12 mouse cellular contexts compared by ENCODE assay signal in the genomic region with DNA sequence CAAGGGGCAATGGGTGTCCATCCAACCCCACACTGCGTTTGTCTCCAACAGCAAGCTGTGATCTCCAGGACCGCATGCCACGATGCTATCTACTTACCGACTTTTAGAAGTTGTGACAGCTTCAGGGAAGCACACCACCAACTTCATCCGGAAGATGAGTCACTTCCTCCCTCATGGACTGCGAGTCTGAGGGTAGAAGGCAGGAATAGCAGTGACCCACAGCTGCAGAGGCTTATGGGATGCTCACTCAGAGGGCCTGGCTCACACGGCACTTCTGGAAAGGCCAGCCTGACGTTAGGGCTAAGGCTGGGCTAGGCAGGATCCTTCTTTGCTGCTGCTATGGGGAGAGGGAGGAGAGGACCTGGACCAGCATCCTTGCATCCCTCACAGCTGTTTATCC. TPM values are rescaled to one million over a fixed set of nuclear protein-coding genes. Genes with fewer than 3 reads are reported as not detected.
DNase-seq lines count a peak whose midpoint lies in the region; ATAC-seq and TF ChIP-seq lines count a peak whose summit lies in the region.
"Had no signal": no experiment of that assay in that cellular context is flagged by ENCODE, and none has a peak within 500 bp of the region (broad histone marks: within the 10 kb centered on the region; RNA-seq: fewer than 3 reads in every experiment).

TSS of gene Slco2b1 (minus strand) at position 175 of the 400 bp plus-strand sequence.

- 62% methylated on average over 8 of the region's 8 CpGs for WGBS in kidney, adult 2 months
- 76% methylated on average over 8 of the region's 8 CpGs for WGBS in kidney, embryonic 15.5 days
- 76% methylated on average over 8 of the region's 8 CpGs for WGBS in small intestine, adult 2 months

- H3K4me2 ChIP-seq in kidney, embryonic 15.5 days: no peak within 1 kb of the TSS
- H3K4me2 ChIP-seq: hindbrain, embryonic 15.5 days; limb, embryonic 15.5 days had no signal

- no peaks in the 10 kb centered on the region for H3K27me3 ChIP-seq in kidney, adult 2 months (replicated peaks; ENCODE audit: control insufficient read depth, insufficient read depth, low read length)
- H3K27me3 ChIP-seq in kidney, embryonic 15.5 days: no peaks in the 10 kb centered on the region
- no peaks in the 10 kb centered on the region for H3K27me3 ChIP-seq in small intestine, adult 2 months (ENCODE audit: control insufficient read depth, insufficient read depth, low read length)
- H3K27me3 ChIP-seq: hindbrain, embryonic 15.5 days had no signal

- no peak for TF ChIP-seq POLR2A in kidney, adult 2 months (IDR thresholded peaks at IDR 0.05; ENCODE audit: low read depth, low read length)
- TF ChIP-seq POLR2A in small intestine, adult 2 months (IDR thresholded peaks at IDR 0.05; ENCODE audit: low read depth, low read length): no peak

- no peaks in the 10 kb centered on the region for H3K36me3 ChIP-seq in kidney, adult 2 months (ENCODE audit: control insufficient read depth, insufficient read depth, low read length)
- H3K36me3 ChIP-seq in kidney, embryonic 15.5 days: no peaks in the 10 kb centered on the region
- H3K36me3 ChIP-seq in small intestine, adult 2 months (ENCODE audit: control insufficient read depth, insufficient read depth, low read length): no peaks in the 10 kb centered on the region
- H3K36me3 ChIP-seq: hindbrain, embryonic 15.5 days; limb, embryonic 15.5 days had no signal

- H3K9ac ChIP-seq in kidney, embryonic 15.5 days: no peak within 1 kb of the TSS
- H3K9ac ChIP-seq: hindbrain, embryonic 15.5 days; limb, embryonic 15.5 days had no signal

- no peaks in the 10 kb centered on the region for H3K9me3 ChIP-seq in kidney, embryonic 15.5 days (replicated peaks)
- H3K9me3 ChIP-seq: hindbrain, embryonic 15.5 days; limb, embryonic 15.5 days had no signal

- no peaks in the 10 kb centered on the region for H3K4me1 ChIP-seq in kidney, adult 2 months (ENCODE audit: control insufficient read depth, insufficient read depth, low read length)
- peaks cover 13% of the 10 kb centered on the region for H3K4me1 ChIP-seq in kidney, embryonic 15.5 days
- peaks cover 35% of the 10 kb centered on the region for H3K4me1 ChIP-seq in small intestine, adult 2 months (ENCODE audit: control insufficient read depth, insufficient read depth, insufficient read length, low read length)

- no peak within 1 kb of the TSS for H3K4me3 ChIP-seq in kidney, adult 2 months (ENCODE audit: insufficient read depth, low read depth, low read length)
- no peak within 1 kb of the TSS for H3K4me3 ChIP-seq in kidney, embryonic 15.5 days (replicated peaks)
- H3K4me3 ChIP-seq in small intestine, adult 2 months (ENCODE audit: low read depth, low read length): no peak within 1 kb of the TSS
- H3K4me3 ChIP-seq: hindbrain, embryonic 15.5 days; limb, embryonic 15.5 days had no signal

- H3K27ac ChIP-seq in kidney, adult 2 months (ENCODE audit: insufficient read depth, low read depth, low read length): peak within 1 kb of the TSS; percentile 29; the same call in 1 of the 2 replicates
- no peak within 1 kb of the TSS for H3K27ac ChIP-seq in kidney, embryonic 15.5 days
- H3K27ac ChIP-seq in small intestine, adult 2 months (ENCODE audit: insufficient read depth, low read depth, low read length): no peak within 1 kb of the TSS
- H3K27ac ChIP-seq: hindbrain, embryonic 15.5 days; limb, embryonic 15.5 days had no signal

- peak; percentile 54 for DNase-seq in kidney, adult 2 months
- DNase-seq in thymus, postnatal 0 days (ENCODE audit: low spot score): no peak
- DNase-seq in thymus, postnatal 14 days: no peak
- peak; percentile 31 to 58 for DNase-seq in kidney, postnatal 25 days
- no peak for DNase-seq in right cerebral cortex, postnatal 10 days (ENCODE audit: low spot score in 2 of 2)
- DNase-seq in gastrocnemius, adult 8-10 months (ENCODE audit: low spot score in 2 of 2): no peak
- DNase-seq: right cerebral cortex, postnatal 25 days had no signal

- ATAC-seq in kidney, embryonic 15.5 days (replicated peaks; ENCODE audit: low FRiP score): no peak
- ATAC-seq: activated CD4-positive, CD25-positive, alpha-beta regulatory T cell, adult 4 months had no signal

- no peak for TF ChIP-seq CTCF in kidney, adult 2 months (conservative IDR thresholded peaks at IDR 0.05; ENCODE audit: insufficient read depth, insufficient read length, low read depth, low read length)
- TF ChIP-seq CTCF in small intestine, adult 2 months (IDR thresholded peaks at IDR 0.05; ENCODE audit: extremely low read depth, insufficient read length, insufficient replicate concordance, low read depth, low read length): no peak

RNA-seq across cellular contexts. Expression of gene Slco2b1, which starts in this region (rescaled TPM):
- polyA plus RNA-seq in kidney, adult 2 months (2012; rRNA removed): 28.4 and 35.0 TPM in 2 replicates
- polyA plus RNA-seq in kidney, embryonic 15.5 days (2015; fragmentation: Nextera tagmentation; extraction: Ambion mirVana): 2.4 and 2.8 TPM in 2 replicates
- 11.3 and 13.9 TPM in 2 replicates for polyA plus RNA-seq in thymus, postnatal 0 days (2015; fragmentation: Nextera tagmentation; extraction: Ambion mirVana)
- polyA plus RNA-seq in small intestine, adult 2 months (2012; rRNA removed): 19.3 and 28.3 TPM in 2 replicates
- 1 to 10 TPM; 2.5 to 5.8 (median 4.3) TPM for total RNA-seq in gastrocnemius, adult 8-10 months (2022)
- polyA plus RNA-seq: activated CD4-positive, CD25-positive, alpha-beta regulatory T cell, adult 4 months had no signal

Comparison
In these comparisons a context has a peak if more than half of its experiments do, and no peak if none do; other contexts are left out.
1. DNase-seq: peak in kidney, adult 2 months (single experiment) and kidney, postnatal 25 days (2 of 2); none in thymus, postnatal 0 days (single experiment), thymus, postnatal 14 days (single experiment), right cerebral cortex, postnatal 10 days (0 of 2) and gastrocnemius, adult 8-10 months (0 of 2).